Mouse (Mus musculus) forebrain, embryonic 14.5 days (tissue): ENCODE measurements at regions not wholly inside any gene's neighbourhood (a gene's known extent, or its start where the extent isn't known, plus 50 kb on each side); places are given as distances from the start of the nearest gene placed in this dataset.

Source experiments
- ATAC-seq: fragments of 200-750 bp; cut with Nextera tagmentation; 2 replicates; pipeline ENCODE4 v1.8.0; 2017; ENCODE audit warnings: mild to moderate bottlenecking, moderate library complexity
- DNase-seq: peaks from one replicate; pipeline ENCODE4 v3.0.0-alpha.2; 2015; ENCODE audit warnings: low spot score
- H3K27ac ChIP-seq: fragments of 300-500 bp; sonication (generic); 2 replicates; pipeline ENCODE4 v1.5.1; 2014; ENCODE audit warnings: low read depth, mild to moderate bottlenecking, control low read depth, low read length, moderate library complexity
- H3K27me3 ChIP-seq: fragments of 300-500 bp; sonication (generic); replicated peaks from 2 replicates; pipeline ENCODE4 v1.6.1; 2014; ENCODE audit warnings: low read length, control low read depth, mixed read lengths; ENCODE audit not compliant: control insufficient read depth, insufficient read depth
- H3K36me3 ChIP-seq: fragments of 300-500 bp; sonication (generic); 2 replicates; pipeline ENCODE4 v1.6.1; 2014; ENCODE audit warnings: low read length, control low read depth; ENCODE audit not compliant: control insufficient read depth, insufficient read depth
- H3K4me1 ChIP-seq: fragments of 300-500 bp; sonication (generic); 2 replicates; pipeline ENCODE4 v1.6.1; 2014; ENCODE audit warnings: antibody characterized with exemption, low read length, control low read depth; ENCODE audit not compliant: control insufficient read depth, insufficient read depth
- H3K4me2 ChIP-seq: fragments of 300-500 bp; sonication (generic); 2 replicates; pipeline ENCODE4 v1.6.1; 2014; ENCODE audit warnings: mild to moderate bottlenecking, control low read depth, low read length
- H3K4me3 ChIP-seq: fragments of 300-500 bp; sonication (generic); 2 replicates; pipeline ENCODE4 v1.5.1; 2014; ENCODE audit warnings: low read depth, low read length, control low read depth
- H3K9ac ChIP-seq: fragments of 300-500 bp; sonication (generic); 2 replicates; pipeline ENCODE4 v1.6.1; 2014; ENCODE audit warnings: mild to moderate bottlenecking, low read length, control low read depth, moderate library complexity
- H3K9me3 ChIP-seq: fragments of 300-500 bp; sonication (generic); replicated peaks from 2 replicates; pipeline ENCODE4 v1.6.1; 2016; ENCODE audit warnings: low read length, control low read depth, mixed read lengths; ENCODE audit not compliant: control insufficient read depth
- WGBS: fragments of 180-500 bp; shearing (Covaris S2); extraction: QIAGEN DNeasy Blood & Tissue Kit; methylation state at CpG from one replicate; pipeline ENCODE4 v1.1.7; 2014; 5-methylcytosine and 5-hydroxymethylcytosine counted together

DNA sequence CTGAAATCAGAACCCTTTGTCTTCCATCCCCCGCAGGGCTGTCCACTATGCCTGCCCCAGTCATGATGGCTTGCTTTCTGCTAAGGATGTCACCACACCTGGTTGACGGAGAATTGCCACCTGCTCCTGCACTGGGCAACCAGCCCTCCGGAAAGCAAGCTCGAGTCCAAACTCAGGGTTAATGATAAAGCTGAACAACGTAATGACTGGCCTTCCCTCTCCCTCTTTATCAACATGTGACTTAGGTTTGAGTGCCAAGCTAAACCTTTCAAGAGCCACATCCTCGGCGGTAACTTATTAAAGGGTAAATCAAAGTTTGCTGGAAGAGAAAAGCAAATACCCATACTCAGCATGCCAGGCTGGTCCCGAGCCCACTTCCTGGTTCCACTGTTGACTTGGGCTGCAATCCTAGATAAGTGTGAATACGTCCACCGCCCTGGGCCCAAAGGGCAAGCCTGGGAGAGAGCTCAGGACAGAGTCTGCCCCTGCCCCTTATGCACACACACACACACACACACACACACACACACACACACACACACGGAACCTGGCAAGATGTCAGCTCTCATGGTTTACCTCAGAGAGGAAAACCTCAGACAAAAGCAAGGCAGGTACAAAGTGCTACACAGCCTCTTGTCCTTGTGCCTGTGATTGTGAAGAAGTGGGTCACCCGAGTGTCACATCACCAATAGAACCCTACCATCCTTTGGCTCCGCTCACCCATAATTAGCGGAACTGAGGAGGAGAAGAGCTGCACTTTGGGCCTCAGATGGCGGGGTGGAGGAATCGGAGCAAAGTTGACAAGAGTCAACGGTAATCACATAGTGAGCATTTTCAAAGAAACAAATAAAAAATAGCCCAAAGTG, 116.0 kb downstream of the Tomm20 start:
- H3K4me3 ChIP-seq: no peak overlapping the region
- H3K27ac ChIP-seq: no peak overlapping the region
- no peaks in the 10 kb centered on the region for H3K36me3 ChIP-seq
- H3K9ac ChIP-seq: no peak overlapping the region
- DNase-seq (no peak), ATAC-seq (no peak)
- 86% methylated on average over 17 of the region's 17 CpGs for WGBS
- H3K9me3 ChIP-seq: no peaks in the 10 kb centered on the region
- no peaks in the 10 kb centered on the region for H3K27me3 ChIP-seq
- no peak overlapping the region for H3K4me2 ChIP-seq
- H3K4me1 ChIP-seq: peaks cover 20% of the 10 kb centered on the region

DNA sequence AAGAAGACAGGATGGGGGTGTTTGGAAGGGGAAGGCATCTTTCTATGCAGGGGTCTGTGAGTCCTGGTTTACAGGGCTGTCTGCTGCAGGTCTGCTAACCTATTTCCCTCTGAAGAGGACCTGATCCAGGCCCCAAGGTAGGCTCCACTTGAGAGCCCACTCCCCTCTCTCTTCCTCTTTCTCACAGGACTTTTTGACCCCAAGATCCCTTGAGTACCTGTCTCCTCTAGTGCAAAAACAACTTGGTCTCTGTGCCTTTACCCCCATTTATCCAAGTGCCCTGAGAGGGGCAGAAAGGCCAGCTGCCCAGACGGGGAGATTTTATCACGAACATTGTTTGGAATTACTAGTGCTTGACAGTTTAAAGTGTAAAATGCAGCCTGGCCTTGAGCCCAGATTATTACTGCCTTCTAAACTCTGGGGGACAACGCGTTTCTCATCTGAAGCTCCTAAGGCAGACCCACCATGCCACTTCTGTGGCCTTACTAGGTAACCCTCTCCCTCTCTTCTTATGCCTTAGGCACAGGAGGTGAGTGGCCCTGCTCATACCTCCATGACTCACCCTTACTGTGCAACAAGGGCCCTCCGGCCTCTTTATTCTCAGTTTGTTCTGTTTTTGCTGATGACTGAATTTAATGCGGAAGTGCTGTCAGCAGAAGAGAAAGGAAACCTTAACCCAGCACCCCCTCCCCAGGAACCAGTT, 117.8 kb downstream of the Tomm20 start:
- Histone ChIP-seq H3K4me1 (peaks cover 17% of the 10 kb centered on the region), H3K4me2 (no peak overlapping the region), H3K9me3 (no peaks in the 10 kb centered on the region), H3K36me3 (no peaks in the 10 kb centered on the region), H3K27ac (no peak overlapping the region), H3K27me3 (no peaks in the 10 kb centered on the region), H3K9ac (no peak overlapping the region), H3K4me3 (no peak overlapping the region)
- DNase-seq: no peak
- ATAC-seq: no peak
- WGBS: 75% methylated on average over 6 of the region's 6 CpGs

DNA sequence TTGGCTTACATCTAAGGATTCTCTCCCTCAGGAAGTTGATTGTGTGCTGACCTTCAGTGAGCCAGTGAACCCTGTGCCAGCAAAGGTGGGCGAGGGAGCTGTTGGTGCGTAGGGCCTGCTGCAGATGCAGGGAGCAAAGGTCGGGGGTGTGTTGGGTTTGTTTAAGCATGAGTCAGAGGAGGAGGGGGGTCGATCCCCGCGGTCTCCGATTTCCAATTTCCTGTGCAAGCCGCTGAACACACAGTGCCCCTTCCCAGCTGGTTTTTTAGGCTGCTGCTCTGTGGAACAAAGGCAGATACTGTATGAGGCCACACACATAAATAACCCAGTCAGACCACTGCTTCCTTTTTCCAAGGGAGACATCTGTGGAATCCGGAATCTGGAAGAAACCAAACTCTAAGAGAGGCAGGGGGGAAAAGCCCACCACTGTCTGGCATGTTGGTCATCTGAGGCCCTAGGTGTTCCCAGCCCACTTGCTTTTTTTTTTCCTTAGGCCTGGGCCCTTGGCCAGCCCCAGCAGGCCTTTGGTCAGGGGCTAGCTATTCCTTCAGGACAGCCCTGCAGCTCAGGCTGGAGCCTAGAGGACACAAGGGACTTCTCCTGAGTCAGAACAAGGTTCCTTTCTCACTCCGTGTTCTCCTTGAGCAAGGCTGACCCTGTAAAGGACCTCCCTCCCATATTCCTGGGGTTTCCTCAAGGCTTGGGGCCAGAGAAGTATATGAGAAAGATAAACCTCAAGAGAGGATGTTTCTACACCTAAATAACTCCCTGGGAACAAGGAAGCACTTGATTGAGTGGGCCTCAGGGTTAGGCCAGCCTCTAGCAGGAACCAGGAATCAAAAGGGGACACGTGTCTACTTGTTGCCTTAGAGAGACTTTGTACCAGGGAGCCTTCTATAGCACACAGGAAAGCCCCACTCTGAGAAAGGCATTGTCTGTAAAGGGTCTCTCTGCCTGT, 119.0 kb downstream of the Tomm20 start:
- WGBS: 6% methylated on average over 11 of the region's 11 CpGs
- Histone ChIP-seq H3K4me3 (no peak overlapping the region), H3K9me3 (no peaks in the 10 kb centered on the region)

DNA sequence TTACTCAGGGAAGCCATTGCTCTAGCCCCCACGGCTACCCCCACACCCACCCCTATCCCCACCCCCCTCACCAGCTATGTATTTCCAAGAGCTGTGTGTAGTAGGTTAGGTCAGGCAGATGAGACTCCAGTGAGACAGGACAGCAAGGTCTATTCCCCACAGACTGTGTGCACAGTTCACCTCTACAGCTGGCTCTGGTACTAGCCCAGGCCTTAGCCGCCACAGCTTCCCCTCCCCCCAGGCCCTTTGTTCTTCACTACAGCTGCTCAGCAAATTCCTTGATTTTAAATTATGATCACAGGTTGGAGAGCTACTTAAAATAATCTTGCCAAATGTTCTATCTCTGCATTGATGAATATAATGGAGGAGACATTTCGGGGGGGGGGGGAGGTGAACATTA, 119.8 kb downstream of the Tomm20 start:
- Histone ChIP-seq H3K27me3 (no peaks in the 10 kb centered on the region), H3K4me1 (peaks cover 17% of the 10 kb centered on the region), H3K9me3 (no peaks in the 10 kb centered on the region), H3K4me3 (no peak overlapping the region), H3K4me2 (peak overlapping the region; percentile 24; the same call in 1 of the 2 replicates), H3K9ac (peak overlapping the region; percentile 29; the same call in 1 of the 2 replicates), H3K27ac (peak overlapping the region; percentile 93), H3K36me3 (no peaks in the 10 kb centered on the region)
- 12% methylated on average over 3 of the region's 3 CpGs for WGBS
- ATAC-seq (peak; percentile 88), DNase-seq (peak; percentile 85)

More for the DNA sequence above, 119.0 kb downstream of the Tomm20 start:
- H3K4me1 ChIP-seq: peaks cover 17% of the 10 kb centered on the region
- H3K4me2 ChIP-seq: peak overlapping the region; percentile 24
- DNase-seq (peak; percentile 87), ATAC-seq (peak; percentile 82)
- peak overlapping the region; percentile 93 for H3K27ac ChIP-seq
- H3K27me3 ChIP-seq: no peaks in the 10 kb centered on the region
- H3K9ac ChIP-seq: peak overlapping the region; percentile 29; the same call in 1 of the 2 replicates
- no peaks in the 10 kb centered on the region for H3K36me3 ChIP-seq

DNA sequence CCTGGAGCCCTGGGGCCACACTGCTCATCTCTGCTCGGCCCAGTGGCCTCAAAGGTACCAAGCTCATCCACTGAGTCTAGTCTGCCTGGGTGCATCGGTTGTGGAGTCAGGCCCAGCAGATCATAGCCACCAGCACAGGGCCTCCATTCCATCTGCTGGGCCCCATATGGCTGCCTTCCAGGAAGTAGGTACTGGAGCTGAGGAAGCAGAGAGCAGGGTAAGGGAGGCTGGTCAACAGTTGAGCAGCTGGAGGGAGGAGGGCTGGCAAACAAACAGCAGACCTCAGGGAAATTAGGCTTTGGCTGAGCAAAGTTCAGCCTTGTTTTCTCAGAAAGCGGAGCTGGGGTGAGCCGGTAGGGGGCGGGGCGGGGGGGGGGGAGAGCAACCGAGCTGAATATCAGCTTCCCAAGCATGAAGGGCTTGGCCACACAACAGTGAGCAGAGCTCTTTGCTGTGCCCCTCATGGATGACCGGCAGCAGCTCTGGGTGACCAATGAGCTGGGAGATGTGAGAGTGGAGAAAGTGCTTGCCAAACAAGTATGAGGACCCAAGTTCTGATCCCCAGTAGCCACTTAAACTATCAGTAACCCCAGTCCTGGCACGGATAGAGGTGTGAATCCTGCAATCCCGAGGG, 121.0 kb downstream of the Tomm20 start:
- H3K4me3 ChIP-seq: no peak overlapping the region
- H3K9ac ChIP-seq: no peak overlapping the region
- ATAC-seq (peak; percentile 10; the same call in 1 of the 2 replicates), DNase-seq (no peak)
- no peaks in the 10 kb centered on the region for H3K27me3 ChIP-seq
- H3K4me1 ChIP-seq: peaks cover 17% of the 10 kb centered on the region
- no peak overlapping the region; the same call in 1 of the 2 replicates for H3K27ac ChIP-seq
- H3K36me3 ChIP-seq: no peaks in the 10 kb centered on the region
- H3K4me2 ChIP-seq: no peak overlapping the region
- H3K9me3 ChIP-seq: no peaks in the 10 kb centered on the region
- 50% methylated on average over 10 of the region's 10 CpGs for WGBS

DNA sequence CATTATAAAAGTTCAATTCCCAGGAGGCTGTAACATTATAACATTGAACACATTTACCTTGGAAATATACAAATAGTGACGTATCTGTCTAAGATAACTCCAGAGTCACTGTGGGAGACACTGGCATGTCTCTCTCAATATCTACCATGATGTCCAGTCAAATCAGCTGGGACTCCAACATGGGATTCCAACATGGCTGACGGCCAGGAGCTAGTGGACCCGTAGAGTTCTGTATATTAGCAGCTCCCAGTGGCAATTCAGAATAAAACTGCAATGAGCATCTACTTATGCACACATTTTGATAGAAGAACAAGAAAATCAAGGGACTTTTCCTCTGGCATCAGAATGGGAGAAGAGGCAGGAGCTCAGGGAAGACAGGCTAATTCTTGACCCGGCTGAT, 123.4 kb downstream of the Tomm20 start:
- Histone ChIP-seq H3K36me3 (no peaks in the 10 kb centered on the region), H3K9me3 (no peaks in the 10 kb centered on the region), H3K4me2 (no peak overlapping the region), H3K27ac (no peak overlapping the region), H3K9ac (no peak overlapping the region), H3K4me1 (peaks cover 17% of the 10 kb centered on the region), H3K27me3 (no peaks in the 10 kb centered on the region), H3K4me3 (no peak overlapping the region)
- WGBS: 96% methylated on average over 4 of the region's 4 CpGs
- ATAC-seq (no peak), DNase-seq (no peak)

DNA sequence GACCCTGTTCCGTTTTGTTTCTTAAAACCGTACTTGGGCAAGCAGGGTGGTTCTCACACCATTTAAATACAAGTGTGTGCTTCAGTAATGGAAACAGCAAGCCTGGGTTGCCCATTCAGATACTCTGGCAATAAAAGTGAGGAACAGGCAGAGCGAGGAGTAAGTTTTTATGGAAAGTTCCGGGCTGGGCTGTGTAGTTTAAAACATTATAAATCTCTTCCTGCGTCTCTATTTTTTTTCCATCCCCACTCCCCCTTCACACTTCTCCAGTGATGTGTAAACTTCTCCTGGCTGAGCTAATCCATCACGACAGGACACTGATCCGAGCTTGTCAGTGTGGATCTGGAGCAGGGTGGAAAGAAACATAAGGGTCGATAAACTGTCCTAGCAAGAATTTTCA, 124.4 kb downstream of the Tomm20 start:
- H3K9me3 ChIP-seq: no peaks in the 10 kb centered on the region
- peaks cover 7% of the 10 kb centered on the region for H3K4me1 ChIP-seq
- 76% methylated on average over 8 of the region's 8 CpGs for WGBS
- no peaks in the 10 kb centered on the region for H3K36me3 ChIP-seq
- H3K27ac ChIP-seq: no peak overlapping the region
- H3K4me3 ChIP-seq: no peak overlapping the region
- H3K27me3 ChIP-seq: no peaks in the 10 kb centered on the region
- ATAC-seq (no peak), DNase-seq (no peak)
- no peak overlapping the region for H3K4me2 ChIP-seq
- H3K9ac ChIP-seq: no peak overlapping the region

DNA sequence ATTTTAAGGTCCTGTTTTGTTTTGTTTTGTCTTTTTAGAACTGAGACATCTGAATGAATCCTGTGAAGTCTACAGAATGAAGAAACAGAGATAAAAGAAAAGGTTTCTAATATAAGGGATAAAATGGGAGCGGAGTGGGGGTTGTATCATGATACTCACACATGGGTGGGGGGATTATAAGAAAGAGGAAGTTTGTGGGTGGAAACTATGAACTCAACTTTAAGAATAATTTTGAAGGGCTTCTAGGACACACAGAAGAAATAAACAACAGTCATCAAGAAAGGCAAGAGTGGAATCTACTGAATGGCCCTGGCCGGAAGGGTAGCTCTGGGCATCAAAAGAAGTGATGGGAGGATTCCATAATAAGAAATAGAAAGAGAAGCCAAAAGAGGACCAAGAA, 125.1 kb downstream of the Tomm20 start:
- Histone ChIP-seq H3K4me1 (no peaks in the 10 kb centered on the region; the same call in 1 of the 2 replicates), H3K4me3 (no peak overlapping the region), H3K36me3 (no peaks in the 10 kb centered on the region), H3K9ac (no peak overlapping the region), H3K9me3 (no peaks in the 10 kb centered on the region), H3K27me3 (no peaks in the 10 kb centered on the region), H3K4me2 (no peak overlapping the region), H3K27ac (no peak overlapping the region)
- no peak for DNase-seq
- WGBS: 94% methylated on average over 2 of the region's 2 CpGs
- no peak for ATAC-seq
